In the genomic region with DNA sequence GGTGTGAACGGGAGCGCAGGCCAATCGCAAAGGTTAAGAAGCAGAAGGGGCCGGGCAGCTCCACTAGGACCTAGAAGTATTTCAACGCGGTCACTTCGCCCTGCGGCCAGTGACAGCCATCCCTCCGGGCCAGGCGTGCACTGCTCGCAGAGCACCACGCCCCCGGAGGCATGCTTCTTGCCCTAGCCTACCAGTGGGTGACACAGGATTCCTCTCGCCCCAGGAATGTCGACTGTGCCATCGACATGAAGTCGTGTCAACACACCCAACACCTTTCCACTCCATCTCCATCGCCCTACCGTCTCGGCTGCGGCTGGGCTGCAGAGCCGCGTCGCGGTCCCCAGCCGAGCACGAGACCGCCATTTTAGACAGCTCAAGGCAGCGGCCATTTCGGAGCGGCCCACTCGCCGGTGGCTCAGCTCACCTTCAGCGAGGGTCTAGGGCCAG, we compare ENCODE assay signal across 8 mouse cellular contexts. TPM values are rescaled to one million over a fixed set of nuclear protein-coding genes. Genes with fewer than 3 reads are reported as not detected.
DNase-seq lines count a peak whose midpoint lies in the region; ATAC-seq lines count a peak whose summit lies in the region.

No protein-coding gene starts in this region.

- H3K27ac ChIP-seq in forebrain, embryonic 10.5 days = peak overlapping the region; percentile 98
- H3K27ac ChIP-seq in hindbrain, embryonic 10.5 days = peak overlapping the region; percentile 99

- WGBS in forebrain, embryonic 10.5 days = 1% methylated on average over 34 of the region's 34 CpGs
- under 1% methylated on average over 34 of the region's 34 CpGs for WGBS in hindbrain, embryonic 10.5 days

- DNase-seq in layer of hippocampus, adult 9-11 months = peak; percentile 72
- DNase-seq in layer of hippocampus, postnatal 36 days = no peak
- DNase-seq in adrenal gland, postnatal 36 days = peak; percentile 85 to 89
- DNase-seq in forebrain, embryonic 10.5 days (ENCODE audit: extremely low spot score, low spot score) = no peak
- no peak for DNase-seq in hindbrain, embryonic 10.5 days (ENCODE audit: low spot score)
- DNase-seq in left cerebral cortex, postnatal 4 days = peak; percentile 66
- DNase-seq in urinary bladder, postnatal 25 days (ENCODE audit: low spot score) = peak; percentile 73

- H3K4me1 ChIP-seq in forebrain, embryonic 10.5 days = peaks cover 21% of the 10 kb centered on the region
- H3K4me1 ChIP-seq in hindbrain, embryonic 10.5 days (replicated peaks) = peaks cover 19% of the 10 kb centered on the region

- no peaks in the 10 kb centered on the region for H3K27me3 ChIP-seq in forebrain, embryonic 10.5 days (ENCODE audit: poor library complexity, severe bottlenecking)
- H3K27me3 ChIP-seq in hindbrain, embryonic 10.5 days (ENCODE audit: insufficient read depth, poor library complexity, severe bottlenecking) = no peaks in the 10 kb centered on the region

- H3K4me3 ChIP-seq in forebrain, embryonic 10.5 days = peak overlapping the region; percentile 70
- peak overlapping the region; percentile 73 for H3K4me3 ChIP-seq in hindbrain, embryonic 10.5 days

- intact Hi-C loops in left cerebral cortex, postnatal 4 days (cut with DNase I) = loop anchor here (5.0 kb wide), 1 partner anchor 40 kb away; the partner anchor contains the start of gene Eif4g2

- H3K36me3 ChIP-seq in forebrain, embryonic 10.5 days (replicated peaks) = peaks cover 24% of the 10 kb centered on the region
- peaks cover 20% of the 10 kb centered on the region for H3K36me3 ChIP-seq in hindbrain, embryonic 10.5 days

- no peaks in the 10 kb centered on the region for H3K9me3 ChIP-seq in forebrain, embryonic 10.5 days
- H3K9me3 ChIP-seq in hindbrain, embryonic 10.5 days = no peaks in the 10 kb centered on the region

- ATAC-seq in megakaryocyte progenitor cell, adult 5-6 weeks (replicated peaks; ENCODE audit: poor library complexity) = peak; percentile 61

RNA-seq across cellular contexts. Expression of gene Eif4g2, which starts 39.3 kb away (rescaled TPM):
- 100 to 1,000 TPM; 665 to 701 TPM for total RNA-seq in layer of hippocampus, postnatal 36 days (2021)
- total RNA-seq in adrenal gland, postnatal 36 days (2021) = 1,000 to 10,000 TPM; 1,018 to 1,041 TPM
- polyA plus RNA-seq in forebrain, embryonic 10.5 days (2016; fragmentation: Nextera tagmentation; extraction: Ambion mirVana) = 1,431 and 1,439 TPM in 2 replicates
- polyA plus RNA-seq in hindbrain, embryonic 10.5 days (2016; fragmentation: Nextera tagmentation; extraction: Ambion mirVana) = 1,372 and 1,373 TPM in 2 replicates
- 1,000 to 10,000 TPM; 1,288 to 1,328 TPM for total RNA-seq in left cerebral cortex, postnatal 4 days (2021)
- total RNA-seq in megakaryocyte progenitor cell, adult 5-6 weeks (2015) = 1,230 and 1,245 TPM in 2 replicates
- 669 and 710 TPM in 2 replicates for total RNA-seq in megakaryocyte progenitor cell, adult 5-6 weeks (2017)

Comparison
In these comparisons a context has a peak if more than half of its experiments do, and no peak if none do; other contexts are left out.
1. DNase-seq: peak in layer of hippocampus, adult 9-11 months (single experiment), adrenal gland, postnatal 36 days (2 of 2), left cerebral cortex, postnatal 4 days (single experiment) and urinary bladder, postnatal 25 days (single experiment); none in layer of hippocampus, postnatal 36 days (0 of 2), forebrain, embryonic 10.5 days (single experiment) and hindbrain, embryonic 10.5 days (single experiment).